Mouse (Mus musculus) lung, adult 2 months (tissue): ENCODE data around the gene Ppp1r9b.

Source experiments
- CTCF ChIP-seq: fragments of 200-500 bp; IDR thresholded peaks from 2 replicates; pipeline ENCODE4 v1.5.1; 2011; ENCODE audit warnings: mild to moderate bottlenecking, low read length, control low read depth; ENCODE audit not compliant: insufficient read depth
- POLR2A ChIP-seq: fragments of 200-500 bp; IDR thresholded peaks from 2 replicates; pipeline ENCODE4 v1.6.1; 2011; ENCODE audit warnings: low read depth, mild to moderate bottlenecking, control low read depth, low read length, borderline replicate concordance; ENCODE audit errors: extremely low read depth

GRCm38 (mm10) chr11:95043060-95043459 lies 52.2 kb downstream of the Ppp1r9b start:
- TF ChIP-seq CTCF (no peak), POLR2A (no peak)
